Mouse (Mus musculus): ENCODE measurements around the gene Tmem120a.
A peak's percentile ranks its signal among the peaks of the same experiment; 100 is the strongest.

The Tmem120a gene

GRCm38 (mm10) chr5:135743741-135744609 is at the start of gene Tmem120a:
Gene Tmem120a (minus strand): TSS chr5:135744448.
- peak; percentile 91 for DNase-seq (ENCODE audit: low spot score)

- no peak for DNase-seq (ENCODE audit: low spot score)
Measured at GRCm38 (mm10) chr5:135782901-135783300, 38.7 kb upstream of the Tmem120a start.

- no peak for DNase-seq (ENCODE audit: low spot score)
Measured at GRCm38 (mm10) chr5:135780331-135780730, 36.1 kb upstream of the Tmem120a start.

DNA sequence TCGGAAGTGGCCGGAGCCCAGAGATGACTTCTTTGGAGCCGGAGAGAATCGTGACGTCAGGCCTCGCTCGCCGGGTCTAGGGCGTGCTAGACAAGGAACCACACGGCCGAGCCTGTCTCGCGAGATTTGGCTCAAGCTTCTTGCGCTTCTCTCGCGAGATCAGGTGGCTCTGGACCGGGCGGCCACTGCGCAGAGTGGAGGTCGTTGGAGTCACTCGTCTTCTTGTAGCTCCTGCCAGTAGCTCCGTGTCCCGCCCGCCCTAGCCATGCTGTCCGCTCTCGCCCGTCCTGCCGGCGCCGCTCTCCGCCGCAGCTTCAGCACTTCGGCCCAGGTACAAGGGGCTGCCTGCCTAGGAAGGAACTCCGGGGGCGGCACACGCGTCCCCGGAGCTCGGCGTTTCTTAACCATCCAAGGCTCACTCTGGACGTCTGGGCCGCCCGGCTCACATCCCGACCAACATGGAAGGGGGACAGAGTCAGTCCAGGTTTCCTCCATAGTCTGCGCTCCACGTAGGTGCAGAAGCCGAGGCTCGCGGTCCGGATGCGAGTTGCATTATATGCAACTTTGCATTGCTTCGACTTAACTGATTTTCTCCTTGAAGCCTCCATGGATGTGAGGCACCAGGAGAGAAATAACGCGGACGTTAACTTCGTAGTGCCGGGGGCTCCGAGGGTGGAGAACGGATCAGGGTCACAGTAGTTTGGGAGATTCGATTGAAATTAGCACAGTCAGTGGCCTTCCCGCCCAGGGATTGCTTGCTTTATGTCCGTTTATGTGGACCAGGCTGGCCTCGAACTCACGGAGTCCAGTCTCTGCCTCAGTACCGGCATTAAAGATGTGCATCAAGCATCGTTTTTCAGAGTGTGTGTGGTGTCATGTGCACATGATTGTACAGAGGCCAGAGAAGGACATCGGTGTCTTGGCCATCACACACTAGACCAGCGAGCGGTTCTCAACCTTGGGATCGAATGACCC is 34.5 kb upstream of the Tmem120a start, which contains the start of gene Mdh2:
TSS of gene Mdh2 (plus strand) at position 10 of the 975 bp plus-strand sequence.
- peak; percentile 99 for DNase-seq (ENCODE audit: low spot score)

- no peak for DNase-seq (ENCODE audit: low spot score)
Measured at GRCm38 (mm10) chr5:135777796-135778470, 33.7 kb upstream of the Tmem120a start, which contains the start of gene Styxl1. Gene Styxl1 (minus strand): TSS chr5:135778385.

GRCm38 (mm10) chr5:135776546-135776945 is 32.3 kb upstream of the Tmem120a start:
- DNase-seq (ENCODE audit: low spot score): no peak

- no peak for DNase-seq (ENCODE audit: low spot score)
Measured at GRCm38 (mm10) chr5:135772519-135772918, 28.3 kb upstream of the Tmem120a start.

DNA sequence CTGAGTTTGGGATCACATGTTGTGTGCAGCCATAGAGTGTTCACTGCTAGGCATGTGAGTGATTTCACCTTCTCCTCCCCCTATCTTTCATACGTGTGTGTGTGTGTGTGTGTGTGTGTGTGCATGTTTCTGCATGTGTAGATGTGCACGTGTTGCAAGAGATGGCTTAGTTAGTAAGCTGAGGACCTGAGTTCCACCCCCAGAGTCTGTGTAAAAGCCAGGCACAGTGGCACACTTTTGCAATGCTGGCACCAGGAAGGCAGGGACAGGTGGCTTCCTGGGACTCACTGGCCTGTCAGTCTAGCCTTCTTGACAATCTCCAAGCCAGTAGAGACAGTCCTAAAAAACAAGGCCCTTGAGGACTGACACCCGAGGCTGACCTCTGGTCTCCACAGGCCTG is 20.7 kb upstream of the Tmem120a start:
- no peak for DNase-seq (ENCODE audit: low spot score)

DNA sequence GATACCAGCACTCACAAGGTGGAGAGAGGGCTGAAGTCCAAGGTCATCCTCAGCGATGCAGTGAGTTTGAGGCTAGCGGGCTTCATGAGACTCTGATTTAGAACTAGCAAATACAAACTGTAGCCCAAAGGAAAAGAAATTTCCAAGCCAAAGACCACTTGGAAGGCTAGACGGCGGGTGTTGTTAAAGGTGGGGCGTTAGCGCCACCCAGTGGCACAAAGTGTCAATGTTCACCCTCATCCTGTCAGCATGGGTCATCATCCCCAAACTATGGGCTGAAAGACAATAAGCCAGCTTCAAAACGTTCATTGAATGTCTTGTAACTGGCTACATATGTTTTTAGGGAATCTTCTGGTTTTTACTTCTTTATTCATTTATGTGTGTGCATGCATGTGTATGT is 19.3 kb upstream of the Tmem120a start:
- no peak for DNase-seq (ENCODE audit: low spot score)

GRCm38 (mm10) chr5:135761881-135762280 is 17.6 kb upstream of the Tmem120a start:
- no peak for DNase-seq (ENCODE audit: low spot score)

DNA sequence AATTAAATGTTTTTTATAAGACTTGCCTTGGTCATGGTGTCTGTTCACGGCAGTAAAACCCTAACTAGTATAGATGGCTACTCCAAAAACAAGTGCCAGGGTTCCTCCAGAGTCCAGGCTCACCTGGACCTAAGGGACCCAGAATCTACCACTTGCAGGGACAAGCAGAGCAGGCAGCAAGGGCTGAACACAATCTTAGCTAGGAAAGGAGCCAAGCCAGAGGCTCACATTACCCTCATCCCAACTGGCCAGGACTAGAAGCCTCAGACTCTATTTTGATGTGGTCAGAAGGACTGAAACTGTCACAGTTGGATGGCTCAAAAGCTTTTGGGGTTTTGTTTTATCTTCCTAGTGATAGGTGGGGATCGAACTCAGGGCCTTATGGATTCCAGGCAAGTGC is 7.3 kb upstream of the Tmem120a start:
- DNase-seq (ENCODE audit: low spot score): no peak

DNA sequence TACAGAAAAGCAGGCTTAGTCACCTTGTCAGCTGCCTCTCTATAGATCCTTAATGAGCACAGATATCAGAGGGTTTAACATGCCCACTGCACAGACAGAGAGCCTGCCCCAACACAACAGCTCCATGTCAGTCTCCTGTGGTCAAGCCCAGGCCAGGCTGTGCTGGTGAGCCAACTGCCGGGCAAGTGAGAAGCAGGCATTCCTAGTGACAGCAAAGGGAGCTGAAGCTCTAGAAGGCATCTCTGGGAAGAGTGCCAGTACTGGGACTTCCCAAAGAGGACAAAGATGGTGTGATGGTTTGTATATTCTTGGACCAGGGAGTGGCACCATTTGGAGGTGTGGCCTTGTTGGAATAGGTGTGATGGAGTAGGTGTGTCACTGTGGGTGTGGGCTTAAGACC is 6.8 kb upstream of the Tmem120a start:
- no peak for DNase-seq (ENCODE audit: low spot score)

GRCm38 (mm10) chr5:135744742-135745141 is 494 bp upstream of the Tmem120a start:
- DNase-seq (ENCODE audit: low spot score): no peak

GRCm38 (mm10) chr5:135742941-135743740 is 1.1 kb downstream of the Tmem120a start:
- no peak for DNase-seq (ENCODE audit: low spot score)

GRCm38 (mm10) chr5:135742156-135742555 is 2.1 kb downstream of the Tmem120a start:
- DNase-seq (ENCODE audit: low spot score): no peak

DNA sequence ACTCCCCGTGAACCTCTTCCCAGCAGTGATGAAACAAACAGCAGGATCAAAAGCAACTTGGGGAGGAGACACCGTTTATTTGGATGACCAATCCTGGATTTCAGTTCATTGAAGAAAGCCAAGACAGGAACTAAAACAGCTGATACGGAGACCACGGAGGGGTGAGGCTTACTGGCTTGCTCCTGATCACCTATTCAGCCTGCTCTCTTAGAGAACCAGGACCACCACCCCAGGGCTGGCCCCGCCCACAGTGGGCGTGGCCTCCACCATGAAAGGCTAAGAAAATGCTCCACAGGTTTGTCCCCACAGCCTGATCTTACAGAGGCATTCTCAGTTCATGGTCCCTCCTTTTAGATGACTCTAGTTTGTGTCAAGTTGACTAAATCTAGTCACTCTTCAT is 6.0 kb downstream of the Tmem120a start:
- DNase-seq (ENCODE audit: low spot score): no peak

- no peak for DNase-seq (ENCODE audit: low spot score)
Measured at GRCm38 (mm10) chr5:135737154-135737553, 7.1 kb downstream of the Tmem120a start.

GRCm38 (mm10) chr5:135736544-135736943 is 7.7 kb downstream of the Tmem120a start:
- DNase-seq (ENCODE audit: low spot score): no peak

GRCm38 (mm10) chr5:135735741-135736140 is 8.5 kb downstream of the Tmem120a start:
- DNase-seq (ENCODE audit: low spot score): no peak

DNA sequence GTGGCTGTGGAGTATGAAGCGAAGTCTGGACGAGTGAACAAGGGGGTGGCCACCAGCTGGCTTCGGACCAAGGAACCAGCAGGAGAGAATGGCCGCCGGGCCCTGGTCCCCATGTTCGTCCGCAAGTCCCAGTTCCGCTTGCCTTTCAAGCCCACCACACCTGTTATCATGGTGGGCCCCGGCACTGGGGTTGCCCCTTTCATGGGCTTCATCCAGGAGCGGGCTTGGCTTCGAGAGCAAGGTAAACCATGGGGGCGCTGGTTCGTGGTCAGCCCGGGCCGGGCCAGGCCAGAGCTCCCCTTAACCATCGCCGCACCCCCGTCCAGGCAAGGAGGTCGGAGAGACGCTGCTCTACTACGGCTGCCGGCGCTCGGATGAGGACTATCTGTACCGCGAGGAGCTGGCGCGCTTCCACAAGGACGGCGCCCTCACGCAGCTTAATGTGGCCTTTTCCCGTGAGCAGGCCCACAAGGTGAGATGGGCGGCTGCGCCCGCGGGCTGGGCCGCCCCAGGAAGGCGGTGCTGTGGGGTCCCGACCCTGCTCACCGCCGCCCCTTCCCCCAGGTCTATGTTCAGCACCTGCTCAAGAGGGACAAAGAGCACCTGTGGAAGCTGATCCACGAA is 10.1 kb downstream of the Tmem120a start:
- DNase-seq (ENCODE audit: low spot score): no peak

- no peak for DNase-seq (ENCODE audit: low spot score)
Measured at GRCm38 (mm10) chr5:135733071-135733470, 11.2 kb downstream of the Tmem120a start.
